Mouse (Mus musculus): ENCODE measurements around the gene Olfr218.
"Not testable (repeated sequence)": the region's sequence is repeated elsewhere in the genome, so short reads cannot be mapped to it uniquely, and the experiment has no call there.

Gene Olfr218

GRCm38 (mm10) chr1:173197508-173197907 is at the start of gene Olfr218:
Gene Olfr218 (plus strand): TSS chr1:173197808.
- DNase-seq (ENCODE audit: low read depth, low spot score) = no peak

- DNase-seq (ENCODE audit: low read depth, low spot score) = no peak
Measured at GRCm38 (mm10) chr1:173174154-173174842, 23.3 kb upstream of the Olfr218 start.

GRCm38 (mm10) chr1:173190540-173190939 is 7.1 kb upstream of the Olfr218 start, which contains the start of gene Olfr1406:
Gene Olfr1406 (minus strand): TSS chr1:173190640.
- DNase-seq (ENCODE audit: low read depth, low spot score) = no peak

- no peak for DNase-seq (ENCODE audit: low read depth, low spot score)
Measured at GRCm38 (mm10) chr1:173192059-173192458, 5.5 kb upstream of the Olfr218 start.

- DNase-seq (ENCODE audit: low read depth, low spot score) = no peak
Measured at GRCm38 (mm10) chr1:173196359-173196758, 1.2 kb upstream of the Olfr218 start.

DNA sequence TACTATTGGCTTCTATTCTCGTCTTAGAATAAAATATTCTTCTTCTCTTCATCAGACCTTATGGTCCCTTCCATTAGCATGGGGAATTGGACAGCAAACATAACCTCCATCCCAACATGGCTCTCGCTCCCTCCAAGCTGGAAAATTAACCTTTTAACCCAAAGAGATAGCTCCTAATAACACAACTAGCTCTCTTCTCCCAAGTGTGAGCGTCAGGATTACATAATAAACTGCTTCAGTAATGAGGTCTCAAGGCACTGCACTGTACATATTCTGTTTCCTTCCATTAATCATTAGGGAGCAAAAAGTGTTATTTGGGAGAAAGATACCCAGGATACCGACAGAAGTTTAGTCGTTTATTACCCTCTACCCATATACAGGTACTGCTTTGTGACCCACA is 14.5 kb downstream of the Olfr218 start, which contains the start of gene Olfr1404:
Gene Olfr1404 (plus strand): TSS at position 301 of the 400 bp plus-strand sequence.
- DNase-seq (ENCODE audit: low read depth, low spot score) = no peak

DNA sequence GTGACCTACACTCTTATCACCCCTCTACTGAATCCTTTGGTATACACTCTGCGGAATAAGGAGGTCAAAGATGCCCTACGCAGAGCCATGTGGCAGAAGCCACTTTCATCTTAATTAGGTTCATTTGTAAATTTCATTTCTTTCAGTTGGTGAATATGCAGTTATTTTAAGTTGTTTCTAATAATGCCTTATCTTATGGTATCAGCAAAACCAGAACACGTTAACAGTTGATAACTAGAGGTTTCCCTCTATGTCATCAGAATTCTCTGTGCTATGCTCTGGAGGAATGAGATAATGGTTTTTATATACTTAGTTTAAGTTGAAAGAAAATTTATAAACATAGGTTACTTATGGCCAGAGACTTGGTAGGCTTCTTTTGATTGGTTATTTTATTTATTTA is 18.9 kb downstream of the Olfr218 start:
- DNase-seq (ENCODE audit: low read depth, low spot score) = no peak

GRCm38 (mm10) chr1:173227081-173227480 is 29.5 kb downstream of the Olfr218 start, which contains the start of gene Fcer1a:
Gene Fcer1a (minus strand): TSS chr1:173227214.
- no peak for DNase-seq (ENCODE audit: low read depth, low spot score)

DNA sequence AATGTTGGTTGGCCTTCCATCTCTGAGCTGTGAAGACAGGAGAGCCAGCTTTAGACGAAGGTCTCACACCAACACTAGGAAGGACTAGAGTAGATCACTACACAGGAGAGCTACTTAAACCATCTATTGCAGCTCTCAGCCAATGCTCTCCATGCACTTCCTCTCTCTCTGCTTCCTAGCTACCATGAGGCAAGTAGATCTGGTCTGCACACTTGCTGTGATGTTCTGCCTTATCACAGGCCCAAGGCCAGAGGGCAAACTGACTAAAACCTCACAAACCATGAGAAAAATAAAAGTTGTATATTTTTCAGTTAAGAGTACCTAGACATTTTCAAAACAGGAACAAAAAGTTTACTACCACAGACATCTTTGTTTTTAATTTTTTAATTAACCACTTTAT is 39.4 kb downstream of the Olfr218 start:
- not testable (repeated sequence) for DNase-seq (ENCODE audit: low read depth, low spot score)

- DNase-seq (ENCODE audit: low read depth, low spot score) = no peak
Measured at GRCm38 (mm10) chr1:173249888-173250287, 52.3 kb downstream of the Olfr218 start.

All from retina, postnatal 7 days (tissue).